Comparison of ENCODE assay signal across 19 mouse cellular contexts in genomic region chr9:13306471-13306870, GRCm38 (mm10). TPM values are rescaled to one million over a fixed set of nuclear protein-coding genes. Genes with fewer than 3 reads are reported as not detected.
DNase-seq lines count a peak whose midpoint lies in the region; ATAC-seq and TF ChIP-seq lines count a peak whose summit lies in the region.
"Had no signal": no experiment of that assay in that cellular context is flagged by ENCODE, and none has a peak within 500 bp of the region (broad histone marks: within the 10 kb centered on the region; RNA-seq: fewer than 3 reads in every experiment).

No protein-coding gene starts in this region.

- peaks cover 94% of the 10 kb centered on the region for H3K4me1 ChIP-seq in hindbrain, embryonic 10.5 days (replicated peaks)
- H3K4me1 ChIP-seq in hindbrain, embryonic 12.5 days, result peaks cover 66% of the 10 kb centered on the region
- peaks cover 30% of the 10 kb centered on the region for H3K4me1 ChIP-seq in limb, embryonic 13.5 days
- H3K4me1 ChIP-seq in limb, embryonic 10.5 days, result peaks cover 24% of the 10 kb centered on the region

- no peaks in the 10 kb centered on the region for H3K36me3 ChIP-seq in hindbrain, embryonic 10.5 days
- H3K36me3 ChIP-seq in hindbrain, embryonic 12.5 days, result no peaks in the 10 kb centered on the region
- no peaks in the 10 kb centered on the region for H3K36me3 ChIP-seq in limb, embryonic 13.5 days
- H3K36me3 ChIP-seq in limb, embryonic 10.5 days, result no peaks in the 10 kb centered on the region
- H3K36me3 ChIP-seq: forebrain, embryonic 12.5 days; hindbrain, embryonic 15.5 days had no signal

- no peak for ATAC-seq in hindbrain, embryonic 12.5 days (ENCODE audit: low FRiP score)
- no peak for ATAC-seq in limb, embryonic 13.5 days (ENCODE audit: low FRiP score, low read depth)
- ATAC-seq: forebrain, embryonic 16.5 days; inflammation-experienced regulatory T-cells, adult 6 months; intestine, postnatal 0 days had no signal

- H3K9ac ChIP-seq in hindbrain, embryonic 12.5 days, result no peak overlapping the region
- H3K9ac ChIP-seq in limb, embryonic 13.5 days, result no peak overlapping the region
- H3K9ac ChIP-seq: forebrain, embryonic 12.5 days; hindbrain, embryonic 15.5 days had no signal

- no peak overlapping the region for H3K4me3 ChIP-seq in gastrocnemius, adult 2 months
- no peak overlapping the region for H3K4me3 ChIP-seq in hindbrain, embryonic 10.5 days
- H3K4me3 ChIP-seq in hindbrain, embryonic 12.5 days, result no peak overlapping the region
- H3K4me3 ChIP-seq in limb, embryonic 13.5 days, result no peak overlapping the region
- H3K4me3 ChIP-seq in limb, embryonic 10.5 days, result no peak overlapping the region
- H3K4me3 ChIP-seq: forebrain, embryonic 12.5 days; hindbrain, embryonic 15.5 days had no signal

- no peaks in the 10 kb centered on the region for H3K9me3 ChIP-seq in hindbrain, embryonic 10.5 days
- no peaks in the 10 kb centered on the region for H3K9me3 ChIP-seq in hindbrain, embryonic 12.5 days (replicated peaks)
- H3K9me3 ChIP-seq in limb, embryonic 13.5 days, result no peaks in the 10 kb centered on the region
- no peaks in the 10 kb centered on the region for H3K9me3 ChIP-seq in limb, embryonic 10.5 days (replicated peaks)
- H3K9me3 ChIP-seq: forebrain, embryonic 12.5 days; hindbrain, embryonic 15.5 days had no signal

- DNase-seq in gastrocnemius, adult 2 months, result no peak
- DNase-seq in gastrocnemius, postnatal 4 days (ENCODE audit: low spot score in 2 of 2), result no peak
- DNase-seq in hindbrain, embryonic 10.5 days (ENCODE audit: low spot score), result no peak
- no peak for DNase-seq in limb, embryonic 10.5 days (ENCODE audit: low spot score)
- DNase-seq in thymus, postnatal 0 days (ENCODE audit: low spot score), result no peak
- DNase-seq: adrenal gland, postnatal 14 days; cerebellum, adult 11-12 months; cerebellum, adult 9-10 months; cerebellum, postnatal 25 days; gastrocnemius, postnatal 14 days; heart, postnatal 4 days had no signal

- H3K27ac ChIP-seq in gastrocnemius, adult 2 months, result peak overlapping the region; percentile 48
- 0 out of 2 replicates have a peak overlapping the region, but pooled peaks have one; percentile 30 for H3K27ac ChIP-seq in hindbrain, embryonic 10.5 days
- no peak overlapping the region for H3K27ac ChIP-seq in hindbrain, embryonic 12.5 days
- H3K27ac ChIP-seq in limb, embryonic 13.5 days, result 0 out of 2 replicates have a peak overlapping the region, but pooled peaks have one; percentile 0
- H3K27ac ChIP-seq in limb, embryonic 10.5 days, result no peak overlapping the region

- intact Hi-C loops in gastrocnemius, adult 2 months (cut with DNase I), result no loop called here

- H3K4me2 ChIP-seq in hindbrain, embryonic 12.5 days (replicated peaks), result no peak overlapping the region
- H3K4me2 ChIP-seq in limb, embryonic 13.5 days (replicated peaks), result no peak overlapping the region
- H3K4me2 ChIP-seq: forebrain, embryonic 12.5 days; heart, embryonic 11.5 days had no signal

- no peaks in the 10 kb centered on the region for H3K27me3 ChIP-seq in hindbrain, embryonic 10.5 days (ENCODE audit: insufficient read depth, poor library complexity, severe bottlenecking)
- H3K27me3 ChIP-seq in hindbrain, embryonic 12.5 days, result no peaks in the 10 kb centered on the region; the same call in 1 of the 2 replicates
- no peaks in the 10 kb centered on the region for H3K27me3 ChIP-seq in limb, embryonic 13.5 days
- H3K27me3 ChIP-seq in limb, embryonic 10.5 days (ENCODE audit: low read depth, poor library complexity, severe bottlenecking), result no peaks in the 10 kb centered on the region
- H3K27me3 ChIP-seq: forebrain, embryonic 12.5 days; hindbrain, embryonic 15.5 days had no signal

- WGBS in hindbrain, embryonic 10.5 days, result 92% methylated on average over 3 of the region's 3 CpGs
- 87% methylated on average over 3 of the region's 3 CpGs for WGBS in hindbrain, embryonic 12.5 days
- 90% methylated on average over 3 of the region's 3 CpGs for WGBS in limb, embryonic 13.5 days
- WGBS in limb, embryonic 10.5 days, result 96% methylated on average over 3 of the region's 3 CpGs

- TF ChIP-seq CTCF in gastrocnemius, adult 2 months (IDR thresholded peaks at IDR 0.05), result no peak

RNA-seq across cellular contexts. Expression of gene Maml2, which starts 8.7 kb away (rescaled TPM):
- total RNA-seq in gastrocnemius, adult 2 months (2021), result 1 to 10 TPM; 2.9 to 3.0 TPM
- 1 to 10 TPM; 8.2 to 8.7 TPM for total RNA-seq in gastrocnemius, postnatal 4 days (2021)
- polyA plus RNA-seq in hindbrain, embryonic 10.5 days (2016; fragmentation: Nextera tagmentation; extraction: Ambion mirVana), result 10.0 and 10.2 TPM in 2 replicates
- polyA plus RNA-seq in hindbrain, embryonic 12.5 days (2016; fragmentation: Nextera tagmentation; extraction: Ambion mirVana), result 13.6 and 14.1 TPM in 2 replicates
- polyA plus RNA-seq in limb, embryonic 13.5 days (2015; fragmentation: Nextera tagmentation; extraction: Ambion mirVana), result 14.8 and 15.9 TPM in 2 replicates
- polyA plus RNA-seq in limb, embryonic 10.5 days (2016; fragmentation: Nextera tagmentation; extraction: Ambion mirVana), result 4.5 and 8.0 TPM in 2 replicates
- polyA plus RNA-seq in thymus, postnatal 0 days (2015; fragmentation: Nextera tagmentation; extraction: Ambion mirVana), result 6.4 and 7.8 TPM in 2 replicates

RNA-seq across cellular contexts. Expression of gene Ccdc82, which starts 59.7 kb away (rescaled TPM):
- 1 to 10 TPM; 4.4 to 5.9 TPM for total RNA-seq in gastrocnemius, adult 2 months (2021)
- 10 to 100 TPM; 10.8 to 12.8 TPM for total RNA-seq in gastrocnemius, postnatal 4 days (2021)
- 7.7 and 8.8 TPM in 2 replicates for polyA plus RNA-seq in hindbrain, embryonic 10.5 days (2016; fragmentation: Nextera tagmentation; extraction: Ambion mirVana)
- polyA plus RNA-seq in hindbrain, embryonic 12.5 days (2016; fragmentation: Nextera tagmentation; extraction: Ambion mirVana), result 13.6 and 14.9 TPM in 2 replicates
- polyA plus RNA-seq in limb, embryonic 13.5 days (2015; fragmentation: Nextera tagmentation; extraction: Ambion mirVana), result 5.9 and 6.8 TPM in 2 replicates
- polyA plus RNA-seq in limb, embryonic 10.5 days (2016; fragmentation: Nextera tagmentation; extraction: Ambion mirVana), result 3.9 and 4.4 TPM in 2 replicates
- 12.7 and 13.4 TPM in 2 replicates for polyA plus RNA-seq in thymus, postnatal 0 days (2015; fragmentation: Nextera tagmentation; extraction: Ambion mirVana)

Comparison
In these comparisons a context has a peak if more than half of its experiments do, and no peak if none do; other contexts are left out.
1. H3K27ac ChIP-seq: peak in gastrocnemius, adult 2 months (single experiment), hindbrain, embryonic 10.5 days (single experiment) and limb, embryonic 13.5 days (single experiment); none in hindbrain, embryonic 12.5 days (single experiment) and limb, embryonic 10.5 days (single experiment).